In genomic region chr19:45301432-45301732, GRCm38 (mm10) we compare ENCODE assay signal across 8 mouse cellular contexts.
DNase-seq lines count a peak whose midpoint lies in the region; ATAC-seq lines count a peak whose summit lies in the region.

No protein-coding gene starts in this region.

- H3K27me3 ChIP-seq in kidney, embryonic 15.5 days: peaks cover 84% of the 10 kb centered on the region
- peaks cover 20% of the 10 kb centered on the region for H3K27me3 ChIP-seq in forebrain, embryonic 16.5 days (replicated peaks; ENCODE audit: control insufficient read depth, insufficient read depth, low read length)
- peaks cover 100% of the 10 kb centered on the region for H3K27me3 ChIP-seq in midbrain, embryonic 10.5 days (ENCODE audit: low read depth, poor library complexity, severe bottlenecking)

- peaks cover 33% of the 10 kb centered on the region for H3K4me1 ChIP-seq in kidney, embryonic 15.5 days
- peaks cover 21% of the 10 kb centered on the region for H3K4me1 ChIP-seq in forebrain, embryonic 16.5 days (replicated peaks; ENCODE audit: control insufficient read depth, insufficient read depth, low read length)
- H3K4me1 ChIP-seq in midbrain, embryonic 10.5 days: peaks cover 49% of the 10 kb centered on the region

- WGBS in kidney, embryonic 15.5 days: 3% methylated on average over 16 of the region's 16 CpGs
- whole genome bisulfite sequencing in forebrain, embryonic 16.5 days: 3% methylated on average over 13 of the region's 16 CpGs
- 5% methylated on average over 14 of the region's 16 CpGs for WGBS in midbrain, embryonic 10.5 days

- H3K4me3 ChIP-seq in kidney, embryonic 15.5 days (replicated peaks): peak overlapping the region; percentile 52
- peak overlapping the region; percentile 60 for H3K4me3 ChIP-seq in forebrain, embryonic 16.5 days (replicated peaks; ENCODE audit: low read length)
- H3K4me3 ChIP-seq in midbrain, embryonic 10.5 days: peak overlapping the region; percentile 64

- ATAC-seq in kidney, embryonic 15.5 days (replicated peaks; ENCODE audit: low FRiP score): no peak
- no peak for ATAC-seq in forebrain, embryonic 16.5 days
- no peak for ATAC-seq in frontal cortex, adult (ENCODE audit: low TSS enrichment)

- no peaks in the 10 kb centered on the region for H3K36me3 ChIP-seq in kidney, embryonic 15.5 days
- H3K36me3 ChIP-seq in forebrain, embryonic 16.5 days (ENCODE audit: control insufficient read depth, insufficient read depth): no peaks in the 10 kb centered on the region
- no peaks in the 10 kb centered on the region for H3K36me3 ChIP-seq in midbrain, embryonic 10.5 days

- peak overlapping the region; percentile 49 for H3K27ac ChIP-seq in kidney, embryonic 15.5 days
- peak overlapping the region; percentile 98 for H3K27ac ChIP-seq in forebrain, embryonic 16.5 days (ENCODE audit: low read length)
- H3K27ac ChIP-seq in midbrain, embryonic 10.5 days (replicated peaks): peak overlapping the region; percentile 74

- DNase-seq in kidney, postnatal 36 days: no peak
- peak; percentile 47 for DNase-seq in brain, adult 2 months (ENCODE audit: low read depth, low spot score)
- DNase-seq in midbrain, embryonic 10.5 days (ENCODE audit: low spot score): no peak
- no peak for DNase-seq in frontal cortex, adult 2 months (ENCODE audit: extremely low spot score in 1 of 2, low spot score in 1 of 2)
- no peak for DNase-seq in left cerebral cortex, adult 18-20 months (ENCODE audit: low spot score in 2 of 2)

- no peaks in the 10 kb centered on the region for H3K9me3 ChIP-seq in kidney, embryonic 15.5 days (replicated peaks)
- H3K9me3 ChIP-seq in forebrain, embryonic 16.5 days (ENCODE audit: control insufficient read depth, low read length): no peaks in the 10 kb centered on the region
- no peaks in the 10 kb centered on the region for H3K9me3 ChIP-seq in midbrain, embryonic 10.5 days (replicated peaks)

- peak overlapping the region; percentile 93 for H3K4me2 ChIP-seq in kidney, embryonic 15.5 days
- peak overlapping the region; percentile 91 for H3K4me2 ChIP-seq in forebrain, embryonic 16.5 days (ENCODE audit: low read length)

- peak overlapping the region; percentile 54 for H3K9ac ChIP-seq in kidney, embryonic 15.5 days
- H3K9ac ChIP-seq in forebrain, embryonic 16.5 days (replicated peaks; ENCODE audit: low read depth, low read length): peak overlapping the region; percentile 80
